Mouse (Mus musculus): ENCODE data around the gene Cers2. TPM values are rescaled to one million over a fixed set of nuclear protein-coding genes. Genes with fewer than 3 reads are reported as not detected.
A peak's percentile ranks its signal among the peaks of the same experiment; 100 is the strongest.

The Cers2 gene
- polyA plus RNA-seq, 1 experiment = not detected

GRCm38 (mm10) chr3:95294718-95295117, 19.9 kb upstream of the Cers2 start:
- TF ChIP-seq POLR2A (IDR thresholded peaks at IDR 0.05; ENCODE audit: insufficient read depth, low read depth, low read length) = no peak
- TF ChIP-seq CTCF (IDR thresholded peaks at IDR 0.05; ENCODE audit: insufficient read depth, low read depth, low read length) = no peak
- Histone ChIP-seq H3K4me3 (ENCODE audit: insufficient read depth, low read depth, low read length) (no peak overlapping the region), H3K4me1 (ENCODE audit: control insufficient read depth, insufficient read depth, low read length) (peaks cover 4% of the 10 kb centered on the region; the same call in 1 of the 2 replicates), H3K27ac (ENCODE audit: insufficient read depth, low read depth, low read length) (no peak overlapping the region)
- WGBS = 85% methylated on average over 5 of the region's 5 CpGs

DNA sequence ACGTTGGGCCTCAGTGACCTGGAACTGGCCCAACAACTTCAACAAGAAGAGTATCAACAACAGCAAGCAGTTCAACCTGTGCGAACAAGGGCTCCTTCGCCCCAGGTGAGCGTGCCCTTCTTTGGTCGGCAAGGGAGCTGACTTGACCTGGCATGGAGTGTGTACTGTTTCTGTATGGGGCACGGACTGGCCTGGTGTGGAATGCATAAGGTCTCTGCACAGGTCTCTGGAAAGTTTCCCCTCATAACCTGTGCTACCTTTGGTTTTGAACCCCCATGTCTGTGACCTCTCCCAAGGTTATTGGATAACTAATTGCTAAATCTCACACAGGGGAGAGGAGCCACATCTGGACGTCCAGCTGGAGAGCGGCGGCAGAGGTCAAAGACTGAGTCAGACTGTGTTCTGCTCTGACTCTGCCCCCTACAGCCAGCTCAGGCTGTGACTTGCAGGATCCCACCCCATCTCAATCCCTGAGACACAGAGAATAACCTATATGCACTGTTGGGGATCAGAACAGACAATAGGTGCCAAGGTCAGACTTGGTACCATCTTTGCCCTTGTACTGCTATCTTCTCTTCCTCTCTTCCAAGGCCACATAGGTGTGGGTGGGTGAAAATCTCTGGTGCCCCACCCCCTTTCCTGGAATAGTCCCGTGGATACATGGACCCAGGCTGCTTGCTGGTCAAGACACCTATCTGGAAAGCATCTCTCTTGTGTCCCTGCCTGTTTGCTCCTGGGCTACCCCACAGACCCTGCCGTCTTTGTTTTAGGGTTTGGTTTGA, 19.1 kb upstream of the Cers2 start:
- Histone ChIP-seq H3K4me3 (ENCODE audit: insufficient read depth, low read depth, low read length) (no peak overlapping the region), H3K4me1 (ENCODE audit: control insufficient read depth, insufficient read depth, low read length) (peaks cover 4% of the 10 kb centered on the region; the same call in 1 of the 2 replicates), H3K27ac (ENCODE audit: insufficient read depth, low read depth, low read length) (no peak overlapping the region)
- 77% methylated on average over 11 of the region's 11 CpGs for WGBS
- TF ChIP-seq CTCF (IDR thresholded peaks at IDR 0.05; ENCODE audit: insufficient read depth, low read depth, low read length) (no peak), POLR2A (IDR thresholded peaks at IDR 0.05; ENCODE audit: insufficient read depth, low read depth, low read length) (no peak)

- Histone ChIP-seq H3K4me3 (ENCODE audit: insufficient read depth, low read depth, low read length) (no peak overlapping the region), H3K4me1 (ENCODE audit: control insufficient read depth, insufficient read depth, low read length) (peaks cover 4% of the 10 kb centered on the region; the same call in 1 of the 2 replicates), H3K27ac (ENCODE audit: insufficient read depth, low read depth, low read length) (no peak overlapping the region)
- TF ChIP-seq CTCF (IDR thresholded peaks at IDR 0.05; ENCODE audit: insufficient read depth, low read depth, low read length) (peak; percentile 46; the same call in 1 of the 2 replicates), POLR2A (IDR thresholded peaks at IDR 0.05; ENCODE audit: insufficient read depth, low read depth, low read length) (no peak)
- 10% methylated on average over 5 of the region's 5 CpGs for WGBS
Observed at GRCm38 (mm10) chr3:95296103-95296469, 18.5 kb upstream of the Cers2 start.

DNA sequence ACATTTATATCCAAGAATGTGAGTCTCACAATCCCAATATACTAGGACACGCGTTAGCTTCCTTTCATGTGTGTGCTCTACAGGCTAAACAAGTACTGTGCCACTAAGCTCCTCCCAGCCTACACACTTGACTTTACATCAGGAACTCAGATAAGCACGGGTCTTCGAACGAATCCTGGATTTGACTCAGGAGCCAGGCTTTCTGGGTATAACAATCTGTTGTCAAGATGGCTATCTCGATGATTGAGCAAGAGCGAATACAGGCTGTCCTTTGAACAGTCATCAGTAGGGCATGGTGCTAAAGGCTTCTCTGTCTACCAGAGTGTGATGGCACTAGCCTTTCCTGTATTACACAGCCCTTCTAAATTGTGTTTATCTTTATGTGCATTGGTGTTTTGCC, 16.6 kb upstream of the Cers2 start:
- no peak overlapping the region for H3K4me3 ChIP-seq (ENCODE audit: insufficient read depth, low read depth, low read length)
- H3K27ac ChIP-seq (ENCODE audit: insufficient read depth, low read depth, low read length) = no peak overlapping the region
- TF ChIP-seq CTCF (IDR thresholded peaks at IDR 0.05; ENCODE audit: insufficient read depth, low read depth, low read length) = no peak
- no peak for TF ChIP-seq POLR2A (IDR thresholded peaks at IDR 0.05; ENCODE audit: insufficient read depth, low read depth, low read length)
- 90% methylated on average over 7 of the region's 7 CpGs for WGBS
- H3K4me1 ChIP-seq (ENCODE audit: control insufficient read depth, insufficient read depth, low read length) = peaks cover 4% of the 10 kb centered on the region; the same call in 1 of the 2 replicates

GRCm38 (mm10) chr3:95301204-95301796, 13.3 kb upstream of the Cers2 start:
- TF ChIP-seq POLR2A (IDR thresholded peaks at IDR 0.05; ENCODE audit: insufficient read depth, low read depth, low read length) (no peak), CTCF (IDR thresholded peaks at IDR 0.05; ENCODE audit: insufficient read depth, low read depth, low read length) (no peak)
- WGBS = 88% methylated on average over 3 of the region's 3 CpGs
- no peak overlapping the region for H3K27ac ChIP-seq (ENCODE audit: insufficient read depth, low read depth, low read length)
- H3K4me1 ChIP-seq (ENCODE audit: control insufficient read depth, insufficient read depth, low read length) = no peaks in the 10 kb centered on the region
- no peak overlapping the region for H3K4me3 ChIP-seq (ENCODE audit: insufficient read depth, low read depth, low read length)

- Histone ChIP-seq H3K4me3 (ENCODE audit: insufficient read depth, low read depth, low read length) (no peak overlapping the region), H3K4me1 (ENCODE audit: control insufficient read depth, insufficient read depth, low read length) (no peaks in the 10 kb centered on the region), H3K27ac (ENCODE audit: insufficient read depth, low read depth, low read length) (no peak overlapping the region)
- 91% methylated on average over 4 of the region's 4 CpGs for WGBS
- TF ChIP-seq POLR2A (IDR thresholded peaks at IDR 0.05; ENCODE audit: insufficient read depth, low read depth, low read length) = no peak
- no peak for TF ChIP-seq CTCF (IDR thresholded peaks at IDR 0.05; ENCODE audit: insufficient read depth, low read depth, low read length)
Observed at GRCm38 (mm10) chr3:95306244-95306643, 8.3 kb upstream of the Cers2 start.

DNA sequence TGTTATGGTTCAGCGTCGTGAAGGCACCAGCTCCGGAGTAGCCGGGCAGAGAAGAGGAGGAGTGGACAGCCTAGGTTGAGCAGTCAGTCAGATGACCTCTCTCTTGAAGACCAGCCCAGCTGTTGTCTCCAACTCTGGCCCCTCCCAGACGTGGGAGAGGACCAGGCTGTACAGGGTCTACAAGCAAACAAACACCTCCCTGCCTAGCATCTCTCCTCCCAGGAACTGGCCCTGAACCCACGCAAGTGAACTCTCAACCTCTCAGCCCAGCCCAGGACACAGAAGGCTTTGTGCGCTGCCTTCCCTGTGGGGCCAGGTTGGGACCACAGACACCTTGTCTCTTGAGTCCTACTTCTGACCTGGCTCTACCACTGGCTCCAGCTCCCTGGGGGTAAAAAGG, 7.5 kb upstream of the Cers2 start, which contains the start of gene Anxa9:
Anxa9 (minus strand) TSS at position 77 of the 400 bp plus-strand sequence.
- no peak for TF ChIP-seq CTCF (IDR thresholded peaks at IDR 0.05; ENCODE audit: insufficient read depth, low read depth, low read length)
- no peak for TF ChIP-seq POLR2A (IDR thresholded peaks at IDR 0.05; ENCODE audit: insufficient read depth, low read depth, low read length)
- Histone ChIP-seq H3K4me1 (ENCODE audit: control insufficient read depth, insufficient read depth, low read length) (no peaks in the 10 kb centered on the region), H3K4me3 (ENCODE audit: insufficient read depth, low read depth, low read length) (no peak within 1 kb of the TSS), H3K27ac (ENCODE audit: insufficient read depth, low read depth, low read length) (no peak within 1 kb of the TSS)
- WGBS = 79% methylated on average over 7 of the region's 7 CpGs

- no peak overlapping the region for H3K27ac ChIP-seq (ENCODE audit: insufficient read depth, low read depth, low read length)
- peaks cover 4% of the 10 kb centered on the region for H3K4me1 ChIP-seq (ENCODE audit: control insufficient read depth, insufficient read depth, low read length)
- no peak for TF ChIP-seq POLR2A (IDR thresholded peaks at IDR 0.05; ENCODE audit: insufficient read depth, low read depth, low read length)
- no peak for TF ChIP-seq CTCF (IDR thresholded peaks at IDR 0.05; ENCODE audit: insufficient read depth, low read depth, low read length)
- 66% methylated on average over 3 of the region's 3 CpGs for WGBS
- no peak overlapping the region for H3K4me3 ChIP-seq (ENCODE audit: insufficient read depth, low read depth, low read length)
Observed at GRCm38 (mm10) chr3:95310496-95310895, 4.1 kb upstream of the Cers2 start.

Data from olfactory bulb, adult 2 months (tissue).